7 mouse cellular contexts compared by ENCODE assay signal in genomic region chr17:36145111-36145860, GRCm38 (mm10). TPM values are rescaled to one million over a fixed set of nuclear protein-coding genes. Genes with fewer than 3 reads are reported as not detected.
DNase-seq lines count a peak whose midpoint lies in the region; ATAC-seq and TF ChIP-seq lines count a peak whose summit lies in the region.

No protein-coding gene starts in this region.

- TF ChIP-seq RAD21 in CH12.LX (IDR thresholded peaks at IDR 0.05; ENCODE audit: low read depth, low read length): no peak

- ATAC-seq in embryonic facial prominence, embryonic 15.5 days (ENCODE audit: insufficient number of reproducible peaks, low FRiP score, low TSS enrichment, low read depth): no peak; the same call in 1 of the 2 replicates
- ATAC-seq in inflammation-experienced regulatory T-cells, adult 6 months: peak; percentile 61
- peak; percentile 70 for ATAC-seq in midbrain, embryonic 13.5 days
- ATAC-seq in erythroblast, adult 5-6 weeks (replicated peaks; ENCODE audit: low FRiP score, poor library complexity, severe bottlenecking): no peak

- no peak overlapping the region for H3K9ac ChIP-seq in CH12.LX (ENCODE audit: insufficient read depth, low read depth)
- no peak overlapping the region for H3K9ac ChIP-seq in embryonic facial prominence, embryonic 15.5 days
- H3K9ac ChIP-seq in midbrain, embryonic 13.5 days (replicated peaks): peak overlapping the region; percentile 52; the same call in 1 of the 2 replicates

- peaks cover 0 to 2% of the 10 kb centered on the region in 2 experiments; a peak in 1 of 4 replicates for H3K4me1 ChIP-seq in CH12.LX (ENCODE audit: control insufficient read depth in 1 of 2, insufficient read depth in 2 of 2)
- peaks cover 10% of the 10 kb centered on the region for H3K4me1 ChIP-seq in embryonic facial prominence, embryonic 15.5 days
- peaks cover 10% of the 10 kb centered on the region for H3K4me1 ChIP-seq in midbrain, embryonic 13.5 days (replicated peaks)

- H3K4me3 ChIP-seq in CH12.LX (replicated peaks in 1 of 3; ENCODE audit: low read depth in 2 of 3, low read length in 2 of 3, poor library complexity in 1 of 3): no peak overlapping the region
- H3K4me3 ChIP-seq in embryonic facial prominence, embryonic 15.5 days (replicated peaks): peak overlapping the region; percentile 44
- H3K4me3 ChIP-seq in midbrain, embryonic 13.5 days (replicated peaks): peak overlapping the region; percentile 35

- DNase-seq in A20 (ENCODE audit: low read depth, low spot score) (peak; percentile 29), CH12.LX (ENCODE audit: extremely low read depth) (no peak)
- no peak for DNase-seq in urinary bladder, postnatal 25 days (ENCODE audit: low spot score)

- in situ Hi-C loops in CH12.LX (cut with MboI; ENCODE audit: low pct_ligation_motif_present, low pct_unique_long_range_greater_than_20kb, low sequenced_read_pairs): no loop called here

- 1% methylated on average over 76 of the region's 78 CpGs for WGBS in embryonic facial prominence, embryonic 15.5 days
- 2% methylated on average over 73 of the region's 78 CpGs for WGBS in midbrain, embryonic 13.5 days

- H3K27me3 ChIP-seq in CH12.LX (replicated peaks): peaks cover 3% of the 10 kb centered on the region
- H3K27me3 ChIP-seq in embryonic facial prominence, embryonic 15.5 days: peaks cover 55% of the 10 kb centered on the region
- H3K27me3 ChIP-seq in midbrain, embryonic 13.5 days: peaks cover 61% of the 10 kb centered on the region

- no peak for TF ChIP-seq EP300 in CH12.LX (IDR thresholded peaks at IDR 0.05; ENCODE audit: low read length)

- no peaks in the 10 kb centered on the region for H3K79me2 ChIP-seq in CH12.LX (replicated peaks; ENCODE audit: control insufficient read depth, extremely low read depth, insufficient read depth, poor library complexity, severe bottlenecking)

- H3K9me3 ChIP-seq in CH12.LX (replicated peaks; ENCODE audit: low read length): no peaks in the 10 kb centered on the region
- H3K9me3 ChIP-seq in embryonic facial prominence, embryonic 15.5 days (replicated peaks): no peaks in the 10 kb centered on the region
- no peaks in the 10 kb centered on the region for H3K9me3 ChIP-seq in midbrain, embryonic 13.5 days

- no peak overlapping the region for H3K27ac ChIP-seq in CH12.LX (ENCODE audit: insufficient read depth, low read depth)
- H3K27ac ChIP-seq in embryonic facial prominence, embryonic 15.5 days (replicated peaks): no peak overlapping the region
- no peak overlapping the region for H3K27ac ChIP-seq in midbrain, embryonic 13.5 days

- dilution Hi-C loops in CH12.LX (cut with MboI; ENCODE audit: extremely low pct_ligation_motif_present, extremely low pct_unique_long_range_greater_than_20kb, low sequenced_read_pairs): no loop called here

- no peak for TF ChIP-seq POLR2A in CH12.LX (IDR thresholded peaks at IDR 0.05; ENCODE audit: low read depth, low read length)

- H3K36me3 ChIP-seq in CH12.LX (replicated peaks in 1 of 2; ENCODE audit: control insufficient read depth in 1 of 2, insufficient read depth in 1 of 2, low read length in 1 of 2): no peaks in the 10 kb centered on the region
- no peaks in the 10 kb centered on the region for H3K36me3 ChIP-seq in embryonic facial prominence, embryonic 15.5 days
- no peaks in the 10 kb centered on the region for H3K36me3 ChIP-seq in midbrain, embryonic 13.5 days

- H3K4me2 ChIP-seq in CH12.LX (ENCODE audit: insufficient read depth, low read depth, poor library complexity, severe bottlenecking): peak overlapping the region; percentile 29
- H3K4me2 ChIP-seq in embryonic facial prominence, embryonic 15.5 days (replicated peaks): peak overlapping the region; percentile 65
- peak overlapping the region; percentile 52 for H3K4me2 ChIP-seq in midbrain, embryonic 13.5 days (replicated peaks)

- TF ChIP-seq CTCF in CH12.LX (conservative IDR thresholded peaks at IDR 0.05 in 1 of 2, IDR thresholded peaks at IDR 0.05 in 1 of 2; ENCODE audit: low read depth in 2 of 2, low read length in 2 of 2): no peak

TF ChIP-seq in CH12.LX, 34 proteins besides CTCF, POLR2A, EP300 and RAD21:
- no peak for TF ChIP-seq UBTF (IDR thresholded peaks at IDR 0.05; ENCODE audit: low read depth, low read length)
- no peak for TF ChIP-seq MYC (IDR thresholded peaks at IDR 0.05; ENCODE audit: low read depth, low read length)
- TF ChIP-seq E2F4 (IDR thresholded peaks at IDR 0.05; ENCODE audit: insufficient replicate concordance, low read depth, low read length): no peak
- no peak for TF ChIP-seq GABPA (IDR thresholded peaks at IDR 0.05; ENCODE audit: insufficient replicate concordance, low read depth, low read length)
- no peak for TF ChIP-seq JUND (conservative IDR thresholded peaks at IDR 0.05; ENCODE audit: low read depth, low read length)
- no peak for TF ChIP-seq BHLHE40 (IDR thresholded peaks at IDR 0.05; ENCODE audit: low read depth, low read length)
- TF ChIP-seq TCF12 (IDR thresholded peaks at IDR 0.05; ENCODE audit: low read depth, low read length): no peak
- no peak for TF ChIP-seq MEF2A (IDR thresholded peaks at IDR 0.05; ENCODE audit: borderline replicate concordance, low read depth, low read length)
- no peak for TF ChIP-seq TBP (conservative IDR thresholded peaks at IDR 0.05; ENCODE audit: low read depth, low read length)
- TF ChIP-seq ZKSCAN1 (IDR thresholded peaks at IDR 0.05; ENCODE audit: borderline replicate concordance, low read depth, low read length): no peak
- no peak for TF ChIP-seq MXI1 (IDR thresholded peaks at IDR 0.05; ENCODE audit: low read depth, low read length)
- TF ChIP-seq MAFK (IDR thresholded peaks at IDR 0.05; ENCODE audit: insufficient replicate concordance, low read length): no peak
- no peak for TF ChIP-seq CHD2 (IDR thresholded peaks at IDR 0.05; ENCODE audit: low read length)
- TF ChIP-seq MAX (IDR thresholded peaks at IDR 0.05; ENCODE audit: low read length): no peak
- TF ChIP-seq ETS1 (conservative IDR thresholded peaks at IDR 0.05; ENCODE audit: low read depth, low read length): no peak
- TF ChIP-seq POLR2AphosphoS2 (IDR thresholded peaks at IDR 0.05; ENCODE audit: low read depth, low read length): no peak
- TF ChIP-seq PAX5 (IDR thresholded peaks at IDR 0.05; ENCODE audit: low read length): no peak
- no peak for TF ChIP-seq NELFE (IDR thresholded peaks at IDR 0.05; ENCODE audit: low read depth, low read length)
- no peak for TF ChIP-seq SIN3A (IDR thresholded peaks at IDR 0.05; ENCODE audit: low read length)
- no peak for TF ChIP-seq NRF1 (IDR thresholded peaks at IDR 0.05; ENCODE audit: low read depth, low read length)

RNA-seq across cellular contexts. Expression of gene Gm7030, which starts 16.1 kb away (rescaled TPM):
- total RNA-seq in CH12.LX (2012; rRNA removed) (not detected in 2 replicates), CH12.LX (2014; rRNA removed) (not detected in 2 replicates)
- not detected in 2 replicates for polyA plus RNA-seq in CH12.LX (2012; ENCODE audit: insufficient read length, low read depth)
- not detected in 2 replicates for polyA plus RNA-seq in embryonic facial prominence, embryonic 15.5 days (2015; fragmentation: Nextera tagmentation; extraction: Ambion mirVana)
- 1 to 10 TPM in 1 of 3 experiments, not detected in 2; 1.3 TPM for polyA plus RNA-seq in inflammation-experienced regulatory T-cells, adult 6 months (2017; shearing (Covaris generic))
- not detected in 2 replicates for polyA plus RNA-seq in midbrain, embryonic 13.5 days (2015; fragmentation: Nextera tagmentation; extraction: Ambion mirVana)
- not detected in 2 replicates for total RNA-seq in erythroblast, adult 5-6 weeks (2015; ENCODE audit: low replicate concordance)
- not detected in 2 replicates for total RNA-seq in erythroblast, adult 5-6 weeks (2017; ENCODE audit: low replicate concordance)

RNA-seq across cellular contexts. Expression of gene Gm8909, which starts 23.1 kb away (rescaled TPM):
- 0.25 and 0.38 TPM in 2 replicates for total RNA-seq in CH12.LX (2012; rRNA removed)
- total RNA-seq in CH12.LX (2014; rRNA removed): not detected in 2 replicates
- 16.5 and 35.5 TPM in 2 replicates for polyA plus RNA-seq in CH12.LX (2012; ENCODE audit: insufficient read length, low read depth)
- 0.33 TPM in 1 of 2 replicates, not detected in the other for polyA plus RNA-seq in embryonic facial prominence, embryonic 15.5 days (2015; fragmentation: Nextera tagmentation; extraction: Ambion mirVana)
- 1 to 10 TPM; 1.5 to 7.5 (median 4.7) TPM for polyA plus RNA-seq in inflammation-experienced regulatory T-cells, adult 6 months (2017; shearing (Covaris generic))
- not detected in 2 replicates for polyA plus RNA-seq in midbrain, embryonic 13.5 days (2015; fragmentation: Nextera tagmentation; extraction: Ambion mirVana)
- not detected in 2 replicates for total RNA-seq in erythroblast, adult 5-6 weeks (2015; ENCODE audit: low replicate concordance)
- not detected in 2 replicates for total RNA-seq in erythroblast, adult 5-6 weeks (2017; ENCODE audit: low replicate concordance)

RNA-seq across cellular contexts. Expression of gene Gm19684, which starts 23.8 kb away (rescaled TPM):
- total RNA-seq in CH12.LX (2012; rRNA removed): 0.34 and 0.55 TPM in 2 replicates
- 0.35 TPM in 1 of 2 replicates, not detected in the other for total RNA-seq in CH12.LX (2014; rRNA removed)
- 0.87 and 0.93 TPM in 2 replicates for polyA plus RNA-seq in CH12.LX (2012; ENCODE audit: insufficient read length, low read depth)
- polyA plus RNA-seq in embryonic facial prominence, embryonic 15.5 days (2015; fragmentation: Nextera tagmentation; extraction: Ambion mirVana): not detected in 2 replicates
- 1 to 10 TPM; 1.8 to 5.8 (median 2.4) TPM for polyA plus RNA-seq in inflammation-experienced regulatory T-cells, adult 6 months (2017; shearing (Covaris generic))
- not detected in 2 replicates for polyA plus RNA-seq in midbrain, embryonic 13.5 days (2015; fragmentation: Nextera tagmentation; extraction: Ambion mirVana)
- 1.5 TPM in 1 of 2 replicates, not detected in the other for total RNA-seq in erythroblast, adult 5-6 weeks (2015; ENCODE audit: low replicate concordance)
- total RNA-seq in erythroblast, adult 5-6 weeks (2017; ENCODE audit: low replicate concordance): 0.84 TPM in 1 of 2 replicates, not detected in the other

RNA-seq across cellular contexts. Expression of gene H2-T3, which starts 44.8 kb away (rescaled TPM):
- total RNA-seq in CH12.LX (2012; rRNA removed) (not detected in 2 replicates), CH12.LX (2014; rRNA removed) (not detected in 2 replicates)
- polyA plus RNA-seq in CH12.LX (2012; ENCODE audit: insufficient read length, low read depth): 0.74 and 1.3 TPM in 2 replicates
- not detected in 2 replicates for polyA plus RNA-seq in embryonic facial prominence, embryonic 15.5 days (2015; fragmentation: Nextera tagmentation; extraction: Ambion mirVana)
- polyA plus RNA-seq in inflammation-experienced regulatory T-cells, adult 6 months (2017; shearing (Covaris generic)): 1 to 10 TPM in 1 of 3 experiments, under 1 TPM in 1, not detected in 1; 0.67 to 6.8 TPM
- polyA plus RNA-seq in midbrain, embryonic 13.5 days (2015; fragmentation: Nextera tagmentation; extraction: Ambion mirVana): not detected in 2 replicates
- total RNA-seq in erythroblast, adult 5-6 weeks (2015; ENCODE audit: low replicate concordance): not detected in 2 replicates
- total RNA-seq in erythroblast, adult 5-6 weeks (2017; ENCODE audit: low replicate concordance): not detected in 2 replicates

Comparison
In these comparisons a context has a peak if more than half of its experiments do, and no peak if none do; other contexts are left out.
1. H3K4me3 ChIP-seq: peak in embryonic facial prominence, embryonic 15.5 days (single experiment) and midbrain, embryonic 13.5 days (single experiment); none in CH12.LX (0 of 3).
2. ATAC-seq: peak in inflammation-experienced regulatory T-cells, adult 6 months (single experiment) and midbrain, embryonic 13.5 days (single experiment); none in embryonic facial prominence, embryonic 15.5 days (single experiment) and erythroblast, adult 5-6 weeks (single experiment).
3. Peak in every context shown above with its lines, with median percentiles within 50 percentile points of each other: H3K4me2 ChIP-seq.